Mouse (Mus musculus) limb, embryonic 13.5 days (tissue): ENCODE measurements around the gene Pfkfb3. TPM values are rescaled to one million over a fixed set of nuclear protein-coding genes. Genes with fewer than 3 reads are reported as not detected.
"Not testable (repeated sequence)": the region's sequence is repeated elsewhere in the genome, so short reads cannot be mapped to it uniquely, and the experiment has no call there.

ENCODE experiments used
- ATAC-seq: fragments of 200-750 bp; cut with Nextera tagmentation; 2 replicates; pipeline ENCODE4 v1.8.0; 2017; ENCODE audit warnings: low read depth, moderate number of reproducible peaks, moderate TSS enrichment; ENCODE audit not compliant: low FRiP score
- H3K27ac ChIP-seq: fragments of 300-500 bp; sonication (generic); 2 replicates; pipeline ENCODE4 v1.5.1; 2015; ENCODE audit warnings: inconsistent platforms, mild to moderate bottlenecking, moderate library complexity
- H3K27me3 ChIP-seq: fragments of 300-500 bp; sonication (generic); 2 replicates; pipeline ENCODE4 v1.6.1; 2015; ENCODE audit warnings: mild to moderate bottlenecking, inconsistent platforms
- H3K36me3 ChIP-seq: fragments of 300-500 bp; sonication (generic); 2 replicates; pipeline ENCODE4 v1.6.1; 2015; ENCODE audit warnings: inconsistent platforms, mild to moderate bottlenecking, moderate library complexity
- H3K4me1 ChIP-seq: fragments of 300-500 bp; sonication (generic); 2 replicates; pipeline ENCODE4 v1.6.1; 2015; ENCODE audit warnings: inconsistent platforms
- H3K4me2 ChIP-seq: fragments of 300-500 bp; sonication (generic); replicated peaks from 2 replicates; pipeline ENCODE4 v1.6.1; 2015; ENCODE audit warnings: inconsistent platforms, mild to moderate bottlenecking, moderate library complexity
- H3K4me3 ChIP-seq: fragments of 300-500 bp; sonication (generic); 2 replicates; pipeline ENCODE4 v1.5.1; 2015; ENCODE audit warnings: moderate library complexity, mild to moderate bottlenecking, inconsistent platforms
- H3K9ac ChIP-seq: fragments of 300-500 bp; sonication (generic); 2 replicates; pipeline ENCODE4 v1.6.1; 2015; ENCODE audit warnings: mild to moderate bottlenecking, inconsistent platforms
- H3K9me3 ChIP-seq: fragments of 300-500 bp; sonication (generic); 2 replicates; pipeline ENCODE4 v1.6.1; 2016; ENCODE audit warnings: inconsistent platforms
- WGBS: fragments of 180-500 bp; shearing (Covaris S2); methylation state at CpG from one replicate; pipeline ENCODE4 v1.1.7; 2015; 5-methylcytosine and 5-hydroxymethylcytosine counted together
- polyA plus RNA-seq: library from polyadenylated mRNA; unstranded; fragments of >200 nt; fragmentation: Nextera tagmentation; extraction: Ambion mirVana; gene quantifications from 2 replicates; pipeline ENCODE4 v1.2.1, GENCODE M21; 2015

The Pfkfb3 gene
- polyA plus RNA-seq, 1 experiment from 2014 or later = 17.8 TPM

DNA sequence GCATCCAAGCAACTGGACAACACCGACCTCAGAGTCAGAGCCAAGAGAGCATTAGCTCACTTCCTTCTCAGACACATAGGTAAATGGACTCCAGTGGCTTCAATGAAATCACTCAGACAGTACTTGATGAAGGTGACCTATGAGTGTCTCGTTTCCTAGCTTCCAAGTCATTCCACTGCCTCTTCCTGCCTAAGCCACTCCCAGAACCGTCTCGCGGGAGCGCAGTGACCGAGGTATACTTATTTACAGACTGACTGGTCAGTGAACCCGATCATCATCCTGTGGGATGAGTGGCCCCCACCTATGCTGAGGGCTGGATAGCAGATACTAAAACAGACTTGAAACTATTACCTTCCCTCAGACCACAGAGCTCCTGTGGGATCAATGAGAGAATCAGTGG lies 7.8 kb downstream of the Pfkfb3 start:
- peaks cover 14% of the 10 kb centered on the region for H3K27me3 ChIP-seq
- H3K27ac ChIP-seq = no peak overlapping the region
- no peaks in the 10 kb centered on the region for H3K36me3 ChIP-seq
- WGBS = 84% methylated on average over 8 of the region's 8 CpGs
- H3K4me1 ChIP-seq = no peaks in the 10 kb centered on the region
- H3K4me2 ChIP-seq = no peak overlapping the region
- H3K9ac ChIP-seq = no peak overlapping the region
- H3K9me3 ChIP-seq = no peaks in the 10 kb centered on the region
- ATAC-seq = no peak
- H3K4me3 ChIP-seq = no peak overlapping the region

DNA sequence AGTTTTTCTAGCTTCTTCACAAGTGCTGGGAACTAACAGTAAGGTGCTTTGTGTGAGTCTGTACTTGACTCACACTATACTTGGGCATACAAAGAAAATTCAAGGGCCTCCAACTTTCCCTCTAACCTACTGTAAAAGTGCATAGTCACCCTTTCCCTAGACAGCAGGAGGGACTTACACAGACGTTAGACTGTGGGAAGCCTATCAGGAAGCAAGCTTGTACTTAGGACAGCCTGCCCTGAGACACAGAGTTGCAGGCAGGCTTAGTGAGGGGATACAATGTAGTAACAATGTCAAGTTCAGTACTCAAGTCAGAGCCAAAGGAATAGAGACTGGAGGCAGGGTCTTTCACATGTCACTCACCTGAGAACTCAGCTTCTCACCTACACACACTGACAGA lies 8.5 kb downstream of the Pfkfb3 start:
- Histone ChIP-seq H3K27me3 (peaks cover 9% of the 10 kb centered on the region), H3K36me3 (no peaks in the 10 kb centered on the region), H3K9ac (no peak overlapping the region), H3K27ac (no peak overlapping the region), H3K4me3 (no peak overlapping the region), H3K4me2 (no peak overlapping the region), H3K4me1 (no peaks in the 10 kb centered on the region), H3K9me3 (no peaks in the 10 kb centered on the region)
- 31% methylated on average over 1 of the region's 1 CpGs for WGBS
- no peak for ATAC-seq

DNA sequence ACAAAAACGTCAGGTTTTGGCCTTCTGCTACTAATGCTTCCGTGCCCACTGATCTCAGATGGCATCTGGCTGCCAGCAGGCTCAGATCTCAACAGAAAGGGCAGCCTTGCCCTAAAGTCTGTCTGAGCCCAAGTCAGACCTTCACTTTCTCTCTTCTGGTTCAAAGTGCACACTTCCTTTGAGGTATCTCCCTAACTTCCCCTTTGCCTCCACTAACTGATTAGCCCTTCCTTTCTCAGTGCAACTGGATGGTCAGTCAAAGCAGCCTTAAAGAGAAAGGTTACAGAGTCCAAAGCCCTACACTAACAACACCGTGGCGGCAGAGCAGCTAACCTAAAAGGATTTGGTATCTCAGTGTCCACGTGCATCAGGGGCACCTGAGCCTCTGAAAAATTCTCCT lies 9.5 kb downstream of the Pfkfb3 start:
- no peak for ATAC-seq
- Histone ChIP-seq H3K4me2 (no peak overlapping the region), H3K36me3 (no peaks in the 10 kb centered on the region), H3K9ac (no peak overlapping the region), H3K4me3 (no peak overlapping the region), H3K27ac (no peak overlapping the region), H3K27me3 (no peaks in the 10 kb centered on the region), H3K4me1 (no peaks in the 10 kb centered on the region), H3K9me3 (no peaks in the 10 kb centered on the region)
- WGBS = 72% methylated on average over 5 of the region's 5 CpGs

DNA sequence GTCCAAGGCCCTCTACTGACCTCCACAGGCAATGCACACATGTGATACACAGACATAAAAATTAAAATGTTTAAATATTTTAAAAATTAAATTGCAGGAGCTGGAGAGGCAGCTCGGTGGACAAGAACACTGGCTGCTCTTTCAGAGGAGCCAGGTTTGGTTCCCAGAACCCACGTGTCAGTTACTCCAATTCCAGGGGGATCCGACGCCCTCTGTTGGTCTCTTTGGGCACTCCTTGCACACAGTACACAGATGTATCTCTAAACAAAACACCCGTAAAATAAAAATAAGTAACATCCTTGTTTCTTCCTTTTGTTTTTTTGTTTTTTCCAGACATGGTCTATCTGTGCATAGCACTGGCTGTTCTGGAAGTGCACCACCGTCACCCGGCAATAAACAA lies 10.7 kb downstream of the Pfkfb3 start:
- no peaks in the 10 kb centered on the region for H3K9me3 ChIP-seq
- no peak overlapping the region for H3K4me2 ChIP-seq
- H3K4me3 ChIP-seq = no peak overlapping the region
- no peaks in the 10 kb centered on the region for H3K36me3 ChIP-seq
- H3K4me1 ChIP-seq = no peaks in the 10 kb centered on the region
- H3K9ac ChIP-seq = no peak overlapping the region
- WGBS = 73% methylated on average over 7 of the region's 7 CpGs
- no peak overlapping the region for H3K27ac ChIP-seq
- H3K27me3 ChIP-seq = no peaks in the 10 kb centered on the region
- ATAC-seq = no peak

DNA sequence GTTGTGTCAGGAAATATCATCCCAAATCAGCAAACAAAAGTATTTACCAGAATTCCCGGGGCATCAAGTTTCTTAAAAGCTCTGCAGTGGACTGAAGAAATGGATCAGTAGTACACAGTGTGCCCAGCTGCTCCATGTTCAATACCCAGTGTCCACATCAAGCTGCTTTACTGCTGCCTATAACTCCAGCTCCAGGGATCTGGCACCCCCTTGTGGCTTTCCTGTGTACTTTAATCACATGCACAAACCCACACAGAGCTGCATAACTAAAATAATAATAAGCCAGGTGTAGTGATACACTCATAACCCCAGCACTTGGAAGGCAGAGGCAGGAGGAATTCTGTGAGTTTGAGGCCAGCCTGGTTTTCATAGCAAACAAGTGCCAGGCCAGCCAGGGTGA lies 11.2 kb downstream of the Pfkfb3 start:
- no peaks in the 10 kb centered on the region for H3K9me3 ChIP-seq
- 0 out of 2 replicates have a peak, but pooled peaks have one; percentile 19 for ATAC-seq
- no peaks in the 10 kb centered on the region for H3K4me1 ChIP-seq
- H3K36me3 ChIP-seq = no peaks in the 10 kb centered on the region
- 85% methylated on average over 1 of the region's 1 CpGs for WGBS
- no peak overlapping the region for H3K4me2 ChIP-seq
- H3K27me3 ChIP-seq = no peaks in the 10 kb centered on the region
- no peak overlapping the region for H3K9ac ChIP-seq
- no peak overlapping the region for H3K4me3 ChIP-seq
- H3K27ac ChIP-seq = no peak overlapping the region

DNA sequence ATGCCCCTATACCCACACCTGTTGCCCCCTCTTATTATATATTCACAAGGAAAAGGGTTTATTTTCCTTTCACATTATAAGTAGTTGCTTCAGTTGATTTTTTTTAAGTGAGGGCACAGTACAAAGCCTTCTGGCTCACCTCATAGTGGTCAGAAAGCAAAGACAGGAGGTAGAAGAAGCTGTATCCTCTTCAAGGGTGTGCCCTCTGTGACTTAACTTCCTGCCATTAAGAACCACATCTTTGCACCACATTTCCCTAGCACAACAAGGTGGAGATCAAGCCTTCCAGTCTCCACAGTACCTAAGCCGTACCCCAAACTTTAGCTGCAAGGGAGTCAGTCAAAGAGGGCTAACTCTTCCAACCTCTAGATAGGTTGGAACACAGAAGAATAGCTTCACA lies 11.8 kb downstream of the Pfkfb3 start:
- no peak overlapping the region for H3K4me3 ChIP-seq
- no peak overlapping the region for H3K9ac ChIP-seq
- H3K4me1 ChIP-seq = no peaks in the 10 kb centered on the region
- no peaks in the 10 kb centered on the region for H3K9me3 ChIP-seq
- H3K27me3 ChIP-seq = no peaks in the 10 kb centered on the region
- H3K36me3 ChIP-seq = no peaks in the 10 kb centered on the region
- no peak overlapping the region for H3K27ac ChIP-seq
- 95% methylated on average over 1 of the region's 1 CpGs for WGBS
- ATAC-seq = no peak
- H3K4me2 ChIP-seq = no peak overlapping the region

DNA sequence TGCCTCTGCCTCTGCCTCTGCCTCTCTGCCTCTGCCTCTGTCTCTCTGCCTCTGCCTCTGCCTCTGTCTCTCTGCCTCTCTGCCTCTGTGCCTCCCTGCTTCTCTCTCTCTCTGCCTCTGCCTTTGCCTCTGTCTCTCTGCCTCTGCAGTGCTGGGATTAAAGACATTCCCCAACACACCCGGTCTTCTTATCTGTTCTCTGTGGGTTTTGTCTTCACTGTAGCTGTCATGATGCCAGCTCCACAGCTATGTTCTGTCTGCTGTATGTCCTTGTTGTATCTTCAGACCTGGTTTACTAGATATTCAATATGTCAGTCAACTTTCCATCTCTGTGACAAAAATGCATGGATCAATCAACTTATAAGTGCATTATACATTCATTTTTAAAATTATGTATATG lies 12.3 kb downstream of the Pfkfb3 start:
- H3K4me2 ChIP-seq, H3K9ac ChIP-seq, H3K4me1 ChIP-seq, H3K36me3 ChIP-seq, H3K27ac ChIP-seq, H3K9me3 ChIP-seq, H3K27me3 ChIP-seq, ATAC-seq, H3K4me3 ChIP-seq: not testable (repeated sequence)
- WGBS = 61% methylated on average over 1 of the region's 1 CpGs

DNA sequence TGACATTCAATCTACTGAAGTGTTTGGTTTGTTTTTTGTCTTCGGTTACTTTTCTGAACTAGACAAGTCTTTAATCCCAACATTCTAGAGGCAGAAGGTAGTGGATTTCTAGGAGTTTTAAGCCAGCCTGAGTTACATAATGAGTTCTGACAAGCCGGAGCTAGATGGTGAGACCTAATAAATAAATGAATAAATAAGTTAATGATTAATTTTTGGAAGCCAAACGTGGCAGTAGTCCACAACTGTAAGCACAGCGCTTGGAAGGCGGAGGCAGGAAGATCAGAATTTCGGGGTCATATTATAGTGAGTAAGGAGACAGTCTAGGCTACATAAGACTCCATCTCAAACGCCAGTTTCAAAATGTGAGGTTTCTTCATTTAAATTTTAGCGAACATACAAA lies 17.9 kb downstream of the Pfkfb3 start:
- Histone ChIP-seq H3K4me1 (0 out of 2 replicates have a peak, but pooled peaks cover 5% of the 10 kb centered on the region), H3K9ac (peak overlapping the region; percentile 60; the same call in 1 of the 2 replicates), H3K4me2 (peak overlapping the region; percentile 83), H3K36me3 (no peaks in the 10 kb centered on the region), H3K27ac (no peak overlapping the region), H3K9me3 (no peaks in the 10 kb centered on the region), H3K27me3 (no peaks in the 10 kb centered on the region), H3K4me3 (peak overlapping the region; percentile 53)
- ATAC-seq = no peak
- 71% methylated on average over 8 of the region's 8 CpGs for WGBS

DNA sequence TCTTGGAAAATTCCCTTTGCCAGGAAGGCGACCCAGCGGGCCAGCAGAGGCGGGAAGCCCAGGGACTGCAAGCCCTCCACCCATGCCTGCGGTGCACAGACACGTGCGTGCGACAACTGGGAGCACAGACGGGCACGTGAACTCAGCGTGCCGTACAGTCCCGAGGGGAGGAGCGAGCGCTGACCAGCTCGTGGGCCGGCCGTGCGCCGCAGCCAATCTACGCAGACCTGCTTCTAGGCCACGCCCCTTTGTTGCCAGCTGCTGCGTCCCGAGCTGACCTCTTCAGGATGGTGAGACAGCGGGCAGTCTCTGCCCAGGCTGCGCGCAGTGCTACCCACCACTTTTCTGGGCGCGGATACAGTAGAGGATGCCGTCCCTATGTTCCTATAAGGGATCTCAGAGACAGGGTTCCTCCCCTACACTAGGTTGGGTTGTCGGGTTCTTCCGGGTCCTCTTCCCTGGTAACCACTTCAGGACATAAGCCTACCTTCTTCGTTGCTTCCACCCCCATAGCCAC lies 18.4 kb downstream of the Pfkfb3 start:
- Histone ChIP-seq H3K4me2 (peak overlapping the region; percentile 83), H3K36me3 (no peaks in the 10 kb centered on the region), H3K9ac (peak overlapping the region; percentile 60), H3K9me3 (no peaks in the 10 kb centered on the region), H3K4me1 (0 out of 2 replicates have a peak, but pooled peaks cover 5% of the 10 kb centered on the region), H3K4me3 (peak overlapping the region; percentile 53), H3K27me3 (no peaks in the 10 kb centered on the region), H3K27ac (no peak overlapping the region)
- under 1% methylated on average over 28 of the region's 32 CpGs for WGBS
- peak; percentile 97 for ATAC-seq

DNA sequence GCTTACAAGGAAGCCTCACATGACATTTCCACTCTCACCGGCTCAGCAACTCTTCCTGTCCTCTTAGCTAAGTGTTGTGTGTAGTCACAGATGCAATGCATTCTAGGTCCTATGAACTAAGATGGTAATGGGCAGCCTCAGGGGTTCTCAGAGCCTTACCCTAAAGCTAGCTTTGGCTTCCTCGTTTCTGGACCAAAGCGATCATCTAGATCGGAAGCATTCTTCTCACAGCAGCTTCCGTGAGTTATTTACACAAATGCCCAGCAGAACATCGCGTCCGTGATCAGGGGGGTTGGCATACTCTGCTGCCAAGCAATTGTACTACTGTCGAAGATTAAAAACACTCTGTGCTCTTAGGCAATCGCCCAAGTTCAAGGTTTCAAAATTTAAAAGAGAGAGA lies 19.1 kb downstream of the Pfkfb3 start:
- Histone ChIP-seq H3K4me2 (peak overlapping the region; percentile 83), H3K27ac (no peak overlapping the region), H3K9ac (peak overlapping the region; percentile 35; the same call in 1 of the 2 replicates), H3K4me1 (0 out of 2 replicates have a peak, but pooled peaks cover 5% of the 10 kb centered on the region), H3K36me3 (no peaks in the 10 kb centered on the region), H3K27me3 (no peaks in the 10 kb centered on the region), H3K4me3 (peak overlapping the region; percentile 53), H3K9me3 (no peaks in the 10 kb centered on the region)
- 28% methylated on average over 10 of the region's 10 CpGs for WGBS
- ATAC-seq = no peak

DNA sequence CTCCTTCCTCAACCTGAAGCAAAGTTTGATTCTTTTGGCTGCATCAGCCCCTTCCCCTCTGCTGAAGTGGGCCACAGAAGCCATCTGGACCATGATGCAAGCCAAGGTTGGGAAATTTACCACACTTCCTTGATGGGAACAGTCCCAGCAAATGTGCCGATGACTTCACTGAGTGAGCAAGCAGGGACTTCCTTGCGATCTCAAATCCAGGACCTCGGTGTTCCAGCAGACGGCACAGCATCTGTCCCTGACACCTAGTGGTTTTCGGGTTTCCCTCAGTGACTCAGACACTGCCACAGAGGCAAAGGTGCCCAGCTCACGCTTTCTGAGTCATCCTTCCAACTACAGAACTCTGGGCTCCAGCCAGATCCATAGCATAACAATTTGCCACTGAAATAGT lies 23.8 kb downstream of the Pfkfb3 start:
- Histone ChIP-seq H3K27me3 (no peaks in the 10 kb centered on the region), H3K9ac (no peak overlapping the region), H3K4me2 (no peak overlapping the region), H3K27ac (no peak overlapping the region), H3K36me3 (no peaks in the 10 kb centered on the region), H3K9me3 (no peaks in the 10 kb centered on the region), H3K4me1 (0 out of 2 replicates have a peak, but pooled peaks cover 5% of the 10 kb centered on the region), H3K4me3 (no peak overlapping the region)
- 78% methylated on average over 6 of the region's 6 CpGs for WGBS
- ATAC-seq = peak; percentile 28; the same call in 1 of the 2 replicates

DNA sequence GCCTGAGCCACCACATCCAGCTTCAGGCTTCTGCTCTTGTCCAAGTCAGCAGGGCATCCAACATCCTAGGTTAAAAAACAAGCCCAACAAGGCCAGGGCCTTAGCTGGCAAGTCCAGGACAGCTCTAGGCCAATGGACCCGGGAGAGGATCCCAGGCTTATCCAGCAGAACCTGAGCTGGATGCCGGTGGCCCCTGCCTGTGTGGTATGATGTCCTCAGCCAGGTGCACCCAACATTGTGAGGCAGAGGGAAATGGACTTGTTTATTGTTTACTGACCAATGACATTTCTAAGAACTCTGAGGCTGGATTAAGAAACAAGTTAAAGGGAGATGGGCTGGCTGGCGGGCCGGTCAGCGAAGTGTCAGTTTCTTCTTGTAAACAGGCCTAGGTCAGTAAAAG lies 27.8 kb downstream of the Pfkfb3 start:
- no peak overlapping the region for H3K4me3 ChIP-seq
- no peak for ATAC-seq
- no peak overlapping the region for H3K9ac ChIP-seq
- H3K9me3 ChIP-seq = no peaks in the 10 kb centered on the region
- no peak overlapping the region for H3K4me2 ChIP-seq
- no peaks in the 10 kb centered on the region for H3K36me3 ChIP-seq
- no peaks in the 10 kb centered on the region for H3K27me3 ChIP-seq
- 72% methylated on average over 5 of the region's 5 CpGs for WGBS
- no peak overlapping the region for H3K27ac ChIP-seq
- peaks cover 6% of the 10 kb centered on the region; the same call in 1 of the 2 replicates for H3K4me1 ChIP-seq

DNA sequence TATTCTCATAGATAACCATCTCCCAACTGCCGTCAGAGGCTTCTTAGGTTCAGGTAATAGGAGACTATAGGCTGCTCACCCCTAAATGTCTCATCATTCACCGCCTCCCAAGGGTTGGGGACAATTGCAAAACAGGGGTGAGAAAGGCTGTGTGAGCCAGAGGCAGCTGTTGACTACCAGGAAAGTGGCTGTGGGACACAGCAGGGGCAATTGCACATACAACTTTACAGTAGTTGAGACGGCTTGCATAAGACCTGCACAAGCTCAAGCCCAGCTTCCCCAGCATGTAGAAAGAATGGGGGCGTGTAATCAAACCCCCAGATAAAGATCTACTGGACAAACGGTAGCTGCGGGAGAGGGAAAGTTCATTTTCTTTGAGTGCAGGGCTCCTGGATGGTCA lies 29.1 kb downstream of the Pfkfb3 start:
- no peaks in the 10 kb centered on the region for H3K9me3 ChIP-seq
- no peaks in the 10 kb centered on the region for H3K27me3 ChIP-seq
- no peak overlapping the region for H3K4me3 ChIP-seq
- no peaks in the 10 kb centered on the region for H3K36me3 ChIP-seq
- WGBS = 85% methylated on average over 6 of the region's 6 CpGs
- H3K9ac ChIP-seq = no peak overlapping the region
- ATAC-seq = no peak
- H3K4me2 ChIP-seq = no peak overlapping the region
- peaks cover 6% of the 10 kb centered on the region; the same call in 1 of the 2 replicates for H3K4me1 ChIP-seq
- no peak overlapping the region for H3K27ac ChIP-seq
